Mouse (Mus musculus): ENCODE results near the gene Adamts10. TPM values are rescaled to one million over a fixed set of nuclear protein-coding genes. Genes with fewer than 3 reads are reported as not detected.

Gene Adamts10
- polyA plus RNA-seq, 1 experiment from 2014 or later = 94.0 TPM

Other genes starting within 250 kb of the Adamts10 start
- 13.2 and 15.3 TPM in 2 replicates for gene Zfp955b, start 234.7 kb upstream of the Adamts10 start, polyA plus RNA-seq (2015; fragmentation: Nextera tagmentation; extraction: Ambion mirVana)
- 8.4 and 9.0 TPM in 2 replicates for gene Zfp81, start 165.3 kb upstream of the Adamts10 start, polyA plus RNA-seq (2015; fragmentation: Nextera tagmentation; extraction: Ambion mirVana)
- 17.2 and 17.6 TPM in 2 replicates for gene Zfp101, start 129.6 kb upstream of the Adamts10 start, polyA plus RNA-seq (2015; fragmentation: Nextera tagmentation; extraction: Ambion mirVana)
- gene Actl9, start 91.3 kb upstream of the Adamts10 start, polyA plus RNA-seq (2015; fragmentation: Nextera tagmentation; extraction: Ambion mirVana) = 0.18 TPM in 1 of 2 replicates, not detected in the other
- gene Myo1f, start 31.5 kb downstream of the Adamts10 start, polyA plus RNA-seq (2015; fragmentation: Nextera tagmentation; extraction: Ambion mirVana) = 5.6 and 6.2 TPM in 2 replicates
- gene Zfp414, start 104.9 kb downstream of the Adamts10 start, polyA plus RNA-seq (2015; fragmentation: Nextera tagmentation; extraction: Ambion mirVana) = 40.5 and 42.4 TPM in 2 replicates
- gene Pram1, start 113.9 kb downstream of the Adamts10 start, polyA plus RNA-seq (2015; fragmentation: Nextera tagmentation; extraction: Ambion mirVana) = 0.27 and 0.34 TPM in 2 replicates
- 274 and 281 TPM in 2 replicates for gene Hnrnpm, start 162.7 kb downstream of the Adamts10 start, polyA plus RNA-seq (2015; fragmentation: Nextera tagmentation; extraction: Ambion mirVana)
- 62.6 and 65.6 TPM in 2 replicates for gene March2, start 194.5 kb downstream of the Adamts10 start, polyA plus RNA-seq (2015; fragmentation: Nextera tagmentation; extraction: Ambion mirVana)
- 257 and 267 TPM in 2 replicates for gene Rab11b, start 236.3 kb downstream of the Adamts10 start, polyA plus RNA-seq (2015; fragmentation: Nextera tagmentation; extraction: Ambion mirVana)